Mouse (Mus musculus): Measurements from ENCODE around the gene Lin7b.

DNA sequence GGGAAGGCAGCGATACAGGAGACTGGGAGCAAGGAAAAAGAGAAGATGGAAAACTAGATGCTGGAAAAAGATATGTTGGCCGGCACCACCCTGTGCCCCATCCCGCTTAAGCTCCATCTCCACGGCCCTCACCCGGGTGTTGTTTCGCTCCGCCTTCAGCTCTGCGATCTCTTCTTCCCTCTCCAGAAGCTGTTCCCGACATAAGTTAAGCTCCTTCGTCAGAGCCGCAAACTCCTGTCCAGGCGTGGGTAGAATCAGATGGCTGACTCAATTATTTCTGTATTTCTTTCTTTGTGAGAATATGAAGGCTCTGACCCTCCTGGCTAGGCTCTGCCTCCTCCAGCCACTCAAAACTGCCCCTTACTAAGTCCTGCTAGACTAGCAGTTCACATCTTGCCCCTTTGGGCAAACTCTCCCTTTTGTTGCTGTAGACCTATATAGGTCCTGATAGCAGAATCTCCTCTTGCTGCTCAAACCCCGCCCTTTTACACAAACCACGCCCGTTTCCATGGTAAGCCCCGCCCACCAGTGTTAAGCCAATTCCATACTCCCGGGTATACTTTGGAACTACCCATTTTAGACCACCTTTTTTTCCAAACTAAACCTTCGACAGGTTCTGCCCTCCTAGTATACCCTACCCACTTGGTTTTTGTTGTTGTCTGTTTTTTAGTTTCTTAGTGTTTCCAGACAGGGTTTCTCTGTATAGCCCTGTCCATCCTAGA lies 9.8 kb downstream of the Lin7b start:
- TF ChIP-seq FLI1 (IDR thresholded peaks at IDR 0.05; ENCODE audit: low read length) (no peak), GATA1 (IDR thresholded peaks at IDR 0.05; ENCODE audit: borderline replicate concordance, low read length) (no peak)
